Mouse (Mus musculus) induced T-regulatory cell, adult 2 months (primary cell): ENCODE results near the gene Lamtor2.
"Not testable (repeated sequence)": the region's sequence is repeated elsewhere in the genome, so short reads cannot be mapped to it uniquely, and the experiment has no call there.

Experiments used
- DNase-seq: peaks from one replicate; pipeline ENCODE4 v3.0.0-alpha.2; 2012; ENCODE audit warnings: low read depth

Gene Lamtor2

GRCm38 (mm10) chr3:88552676-88553524, at the start of gene Lamtor2:
Gene Lamtor2, minus strand, starts transcription at chr3:88553074.
- DNase-seq = peak; percentile 95

DNA sequence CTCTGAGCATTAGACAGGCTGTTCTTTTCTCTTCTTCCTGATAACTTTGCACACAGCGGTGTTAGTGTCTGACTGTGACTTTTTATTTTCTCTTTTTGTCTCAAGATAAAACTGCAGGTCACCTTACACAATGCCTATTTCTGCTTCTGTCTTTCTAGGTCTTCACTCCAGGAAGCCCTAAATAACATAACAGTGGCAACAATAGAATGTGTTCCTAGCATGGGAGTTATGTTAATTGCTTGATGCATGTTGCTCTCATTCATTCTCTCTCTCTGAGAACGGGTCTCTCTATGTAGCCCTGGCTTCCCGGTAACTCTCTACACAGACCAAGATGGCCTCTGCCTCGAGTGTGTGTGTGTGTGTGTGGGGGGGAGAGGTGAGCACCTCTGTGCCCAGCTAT, 49.6 kb upstream of the Lamtor2 start:
- DNase-seq = no peak

DNA sequence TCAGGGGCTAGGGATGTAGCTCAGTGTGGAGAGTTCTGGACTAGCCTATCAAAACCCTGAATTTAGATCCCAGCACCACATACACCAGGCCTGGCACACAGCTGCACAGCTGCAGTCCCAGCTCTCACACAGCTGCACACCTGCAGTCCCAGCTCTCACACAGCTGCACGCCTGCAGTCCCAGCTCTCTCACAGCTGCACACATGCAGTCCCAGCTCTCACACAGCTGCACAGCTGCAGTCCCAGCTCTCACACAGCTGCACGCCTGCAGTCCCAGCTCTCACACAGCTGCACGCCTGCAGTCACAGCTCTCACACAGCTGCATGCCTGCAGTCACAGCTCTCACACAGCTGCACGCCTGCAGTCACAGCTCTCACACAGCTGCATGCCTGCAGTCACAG, 43.7 kb upstream of the Lamtor2 start:
- DNase-seq = not testable (repeated sequence)

DNA sequence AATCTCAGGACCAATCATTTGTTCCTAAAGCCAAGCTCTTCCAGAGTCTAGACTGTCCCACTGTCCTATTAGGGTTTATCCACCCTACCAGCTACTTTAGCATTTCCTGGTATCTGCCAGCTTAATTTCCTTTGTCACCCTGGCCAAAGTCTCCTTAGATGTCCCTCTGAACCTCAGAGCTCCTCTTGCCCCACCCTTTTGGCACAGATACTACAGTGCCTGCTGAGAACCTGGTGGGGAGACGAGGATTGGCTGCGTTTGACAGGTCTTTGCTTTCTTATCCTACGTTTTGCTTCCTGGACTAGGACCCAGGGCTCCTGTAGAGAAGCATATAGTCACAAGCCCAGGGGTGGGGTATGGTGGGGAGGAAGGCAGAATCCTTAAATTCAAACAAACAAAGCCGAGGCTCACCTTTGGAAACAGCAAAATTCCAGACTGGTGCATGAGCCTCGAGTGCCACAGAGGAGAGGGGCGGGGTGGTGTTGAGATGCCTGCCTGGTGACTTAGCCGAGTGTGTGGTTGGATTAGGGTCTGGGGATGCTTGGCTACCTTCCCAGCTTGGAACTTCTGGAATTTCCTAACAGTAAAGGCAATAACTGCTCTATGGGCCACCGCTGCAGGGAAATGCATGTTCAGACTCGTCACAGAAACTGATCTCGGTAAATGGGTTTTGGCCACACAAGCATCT, 41.2 kb upstream of the Lamtor2 start:
- DNase-seq = no peak

GRCm38 (mm10) chr3:88592942-88593576, 40.2 kb upstream of the Lamtor2 start:
- peak; percentile 75 for DNase-seq

DNA sequence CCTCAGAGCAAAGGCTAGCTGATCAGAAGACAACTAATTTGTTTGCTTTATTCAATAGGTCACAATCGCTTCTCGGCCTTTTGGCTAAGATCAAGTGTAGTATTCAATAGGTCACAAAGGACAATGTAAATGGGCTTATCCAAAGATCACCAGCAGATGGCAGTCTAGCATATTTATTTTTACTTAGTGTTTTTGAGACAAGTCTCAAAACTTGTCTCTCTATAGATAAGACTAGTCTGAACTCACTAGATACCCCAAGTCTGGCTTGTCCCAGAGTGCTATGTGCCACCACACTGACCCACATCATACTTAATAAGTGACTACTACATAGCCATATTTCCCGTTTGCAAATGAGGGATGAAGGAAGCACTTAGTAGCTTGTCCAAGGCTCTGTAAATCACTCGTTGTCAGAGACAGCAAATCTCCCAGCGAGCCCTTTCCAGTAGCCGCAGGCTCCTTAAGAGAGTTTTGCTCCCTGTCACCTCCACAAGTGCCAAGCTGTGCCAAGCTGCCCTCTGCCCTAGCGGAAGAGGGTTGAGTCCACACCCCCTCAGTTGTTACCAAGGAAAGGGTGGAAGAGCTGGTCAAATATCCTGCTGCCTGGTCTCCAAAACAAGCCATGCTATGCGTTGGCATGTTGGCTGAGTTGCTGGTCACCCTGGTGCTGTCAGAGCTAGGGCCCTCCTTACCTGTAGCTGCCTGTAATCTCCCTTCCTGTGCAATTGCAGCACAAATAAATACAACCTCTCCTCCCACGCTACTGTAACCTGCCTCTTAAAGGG, 39.3 kb upstream of the Lamtor2 start:
- DNase-seq = peak; percentile 93

DNA sequence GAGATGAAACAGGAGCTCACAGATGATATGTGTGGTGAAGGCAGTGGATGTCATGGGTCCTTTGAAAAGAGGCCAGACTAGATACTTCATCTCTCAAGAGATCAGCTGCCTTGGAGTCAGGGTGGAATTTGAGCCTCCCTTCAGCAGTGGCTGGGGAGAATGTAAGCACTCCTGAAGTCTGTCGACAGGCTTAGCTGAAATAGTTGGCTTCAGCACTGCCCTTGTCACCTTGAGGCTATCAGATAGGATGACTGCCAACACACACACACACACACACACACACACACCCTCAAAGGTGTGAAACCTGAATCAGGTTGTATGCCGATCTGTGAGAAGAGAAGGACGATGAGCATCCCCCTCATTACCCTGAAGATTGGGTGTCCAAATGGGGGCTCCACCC, 38.2 kb upstream of the Lamtor2 start:
- no peak for DNase-seq

DNA sequence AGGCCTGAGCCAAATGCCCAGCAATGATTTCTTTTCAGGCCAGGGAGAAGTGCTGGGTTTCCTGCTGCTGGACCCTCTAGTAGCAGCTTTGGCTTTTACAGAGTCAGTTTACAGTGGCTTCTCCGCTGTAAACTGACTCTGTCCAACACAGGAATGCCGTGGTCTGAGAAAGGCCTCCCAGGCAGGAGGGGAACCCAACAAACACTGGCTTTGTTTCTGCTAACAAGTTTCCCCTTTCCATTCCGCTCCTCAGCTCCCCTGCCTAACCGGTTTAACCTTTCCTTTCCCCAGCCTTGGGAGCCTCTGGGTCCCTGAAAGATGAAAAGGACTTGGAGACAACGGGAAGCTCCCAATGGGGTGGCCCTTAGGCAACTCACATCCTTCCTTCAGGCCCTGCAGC, 37.4 kb upstream of the Lamtor2 start:
- DNase-seq = no peak

DNA sequence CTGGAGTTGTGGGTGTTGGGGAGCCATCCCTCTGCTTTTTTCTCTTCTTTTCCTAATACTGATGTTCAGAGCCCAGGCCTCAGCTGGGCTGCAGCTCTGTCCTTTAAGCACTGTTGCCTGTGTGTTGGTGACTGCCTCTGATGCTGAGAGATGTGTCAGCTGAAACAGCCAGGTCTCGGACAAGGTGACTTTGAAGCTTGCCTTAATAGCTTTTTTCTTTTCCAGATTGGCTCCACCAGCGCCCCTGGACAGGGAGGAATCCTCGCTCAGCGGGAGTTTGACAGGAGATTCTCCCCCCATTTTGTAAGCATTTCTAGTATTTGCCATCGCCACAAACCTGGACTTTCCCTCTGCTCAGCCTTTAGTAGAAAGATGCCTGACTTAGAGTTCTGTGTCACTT, 33.8 kb upstream of the Lamtor2 start:
- DNase-seq = no peak

GRCm38 (mm10) chr3:88585769-88586168, 32.9 kb upstream of the Lamtor2 start:
- DNase-seq = no peak

DNA sequence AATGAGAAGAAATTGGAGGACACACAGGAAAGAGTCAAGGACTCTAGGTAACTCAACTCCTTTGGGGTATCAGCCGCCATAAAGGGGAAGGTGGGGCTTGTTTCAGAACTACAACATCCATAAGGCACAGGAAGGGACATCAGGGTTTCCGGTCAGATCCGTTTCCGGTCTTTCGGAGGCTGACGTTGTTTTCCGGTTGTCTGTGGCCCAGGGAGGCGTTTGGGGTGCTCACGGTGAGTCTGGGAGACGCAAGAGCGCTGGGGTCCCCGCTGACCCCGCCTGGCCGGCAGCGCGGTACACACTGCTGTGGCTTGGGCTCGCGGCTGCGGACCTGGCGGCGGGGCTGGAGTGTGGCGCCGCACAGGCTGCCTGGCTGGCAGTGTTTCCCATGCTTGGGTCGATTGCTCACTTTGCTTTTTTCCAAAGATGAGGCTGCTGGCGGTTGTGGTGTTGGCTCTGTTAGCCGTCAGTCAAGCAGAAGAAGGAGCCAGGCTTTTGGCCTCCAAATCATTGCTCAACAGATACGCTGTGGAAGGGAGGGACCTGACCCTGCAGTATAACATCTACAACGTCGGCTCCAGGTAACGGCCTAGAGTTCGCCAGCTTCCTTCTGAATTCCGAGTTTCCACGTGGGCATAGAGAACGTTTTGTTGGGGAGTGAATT, 26.7 kb upstream of the Lamtor2 start:
- peak; percentile 91 for DNase-seq

- no peak for DNase-seq
Observed at GRCm38 (mm10) chr3:88578498-88579424, 25.9 kb upstream of the Lamtor2 start.

- not testable (repeated sequence) for DNase-seq
Observed at GRCm38 (mm10) chr3:88577846-88578245, 25.0 kb upstream of the Lamtor2 start.

GRCm38 (mm10) chr3:88575540-88575939, 22.7 kb upstream of the Lamtor2 start, which contains the start of gene Ssr2:
Gene Ssr2, plus strand, starts transcription at chr3:88575876.
- no peak for DNase-seq

- DNase-seq = no peak
Observed at GRCm38 (mm10) chr3:88573810-88574209, 20.9 kb upstream of the Lamtor2 start.

DNA sequence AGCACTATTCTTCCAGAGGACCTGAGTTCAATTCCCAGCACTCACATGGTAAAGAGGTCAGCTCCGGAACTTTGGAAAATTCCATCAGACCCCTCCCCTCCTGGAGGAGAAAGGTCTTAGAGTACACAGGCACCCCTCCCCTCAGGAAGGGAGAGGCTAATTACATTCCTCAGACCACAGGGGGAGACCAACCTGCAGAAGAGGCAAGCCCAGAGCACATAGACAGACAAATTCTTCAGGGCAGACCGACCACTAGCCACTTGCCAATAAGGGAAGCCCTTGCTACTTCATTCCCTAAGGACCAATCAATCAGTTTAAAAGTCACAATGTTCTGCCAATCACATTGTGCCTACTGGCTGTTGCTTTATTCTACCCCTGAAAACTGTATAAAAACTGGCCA, 20.0 kb upstream of the Lamtor2 start:
- no peak for DNase-seq

GRCm38 (mm10) chr3:88571856-88572255, 19.0 kb upstream of the Lamtor2 start:
- DNase-seq = no peak

DNA sequence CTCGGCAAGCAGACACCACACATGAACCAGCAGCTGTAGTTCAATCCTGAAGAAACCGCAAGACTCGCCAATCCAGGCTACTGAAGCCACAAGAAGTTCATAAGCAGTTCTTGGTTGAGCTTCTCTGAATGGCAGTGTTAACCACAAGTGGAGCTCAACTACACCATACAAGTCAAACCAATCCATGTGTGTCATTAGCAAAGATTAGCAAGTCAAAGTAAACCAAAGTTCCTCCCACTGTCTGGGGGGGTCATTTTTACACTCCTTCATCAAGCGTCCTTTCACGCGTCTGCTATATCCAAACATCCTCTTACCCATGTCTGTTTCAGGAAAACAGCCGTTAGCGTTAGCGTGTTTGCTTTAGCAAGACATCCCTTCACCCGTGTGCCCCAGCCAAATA, 17.5 kb upstream of the Lamtor2 start:
- DNase-seq = no peak

DNA sequence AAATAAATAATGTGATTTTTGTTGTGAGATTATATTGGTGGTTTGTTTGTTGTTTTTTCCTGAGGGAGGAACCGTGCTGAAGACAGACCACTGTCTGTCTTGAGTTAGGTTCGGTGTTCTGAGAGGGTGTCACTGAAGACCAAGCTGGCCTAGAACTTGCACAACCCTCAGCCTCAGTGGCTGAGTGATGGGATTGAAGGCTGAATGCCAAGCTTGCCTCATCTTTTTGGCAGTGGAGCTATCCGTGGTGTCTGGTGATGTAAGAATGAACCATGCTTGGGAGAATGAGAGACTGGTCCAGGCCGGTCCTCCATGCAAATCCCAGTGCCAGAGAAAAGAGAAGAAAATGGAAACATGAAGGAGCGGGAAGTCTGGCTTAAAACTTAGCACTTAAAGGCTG, 16.8 kb upstream of the Lamtor2 start:
- DNase-seq = no peak

- DNase-seq = no peak
Observed at GRCm38 (mm10) chr3:88569093-88569492, 16.2 kb upstream of the Lamtor2 start.
